In the genomic region with DNA sequence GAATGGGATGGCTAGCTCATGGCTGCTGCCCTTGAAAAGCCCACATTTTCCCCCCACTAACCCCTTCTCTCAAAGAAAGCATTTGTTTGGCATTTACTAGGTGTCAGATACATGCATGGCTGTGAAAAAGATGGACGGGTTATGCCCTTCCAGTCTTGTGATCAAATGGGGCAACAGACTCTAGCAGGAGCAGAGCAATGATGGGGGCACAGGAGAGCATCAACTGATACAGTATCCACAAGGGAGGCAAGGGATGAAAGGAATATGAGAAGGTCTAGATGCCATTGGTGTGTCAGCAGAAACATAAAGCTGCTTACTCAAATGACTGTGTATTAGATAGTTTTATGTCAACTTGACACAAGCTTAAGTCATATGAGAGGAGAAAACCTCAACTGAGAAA, we compare ENCODE assay signal across 24 mouse cellular contexts.
"Had no signal": no experiment of that assay in that cellular context is flagged by ENCODE, and none has a peak within 500 bp of the region (broad histone marks: within the 10 kb centered on the region; RNA-seq: fewer than 3 reads in every experiment).

No protein-coding gene starts in this region.

- H3K9ac ChIP-seq: heart, embryonic 13.5 days; heart, embryonic 15.5 days; hindbrain, embryonic 12.5 days; hindbrain, embryonic 14.5 days; limb, embryonic 13.5 days; limb, embryonic 15.5 days; liver, embryonic 12.5 days; liver, embryonic 14.5 days had no signal

- H3K36me3 ChIP-seq: heart, embryonic 13.5 days; heart, embryonic 15.5 days; hindbrain, embryonic 12.5 days; limb, embryonic 13.5 days; limb, embryonic 15.5 days; liver, embryonic 12.5 days had no signal

- H3K4me2 ChIP-seq: heart, embryonic 11.5 days; heart, embryonic 13.5 days; heart, embryonic 15.5 days; hindbrain, embryonic 12.5 days; hindbrain, embryonic 14.5 days; limb, embryonic 13.5 days; limb, embryonic 15.5 days; liver, embryonic 12.5 days had no signal

- ATAC-seq: hindbrain, postnatal 0 days; intestine, embryonic 16.5 days; liver, embryonic 12.5 days had no signal

- H3K27me3 ChIP-seq: heart, embryonic 15.5 days; hindbrain, embryonic 12.5 days; limb, embryonic 13.5 days; limb, embryonic 15.5 days; liver, embryonic 12.5 days had no signal

- H3K4me3 ChIP-seq: heart, adult 2 months; heart, embryonic 13.5 days; heart, embryonic 15.5 days; hindbrain, embryonic 12.5 days; limb, embryonic 13.5 days; limb, embryonic 15.5 days; liver, embryonic 12.5 days had no signal

- H3K27ac ChIP-seq: heart, adult 2 months; heart, embryonic 13.5 days; heart, embryonic 15.5 days; hindbrain, embryonic 12.5 days; hindbrain, embryonic 14.5 days; hindbrain, postnatal 0 days; limb, embryonic 13.5 days; limb, embryonic 15.5 days; liver, embryonic 12.5 days; liver, embryonic 14.5 days had no signal

- H3K9me3 ChIP-seq: heart, embryonic 13.5 days; heart, embryonic 15.5 days; hindbrain, embryonic 12.5 days; limb, embryonic 13.5 days; limb, embryonic 15.5 days; liver, embryonic 12.5 days had no signal

- H3K4me1 ChIP-seq: limb, embryonic 15.5 days had no signal

- DNase-seq: gastrocnemius, postnatal 14 days; gastrocnemius, postnatal 36 days; heart, adult 11 months; heart, adult 2 months; heart, postnatal 14 days; heart, postnatal 36 days; kidney, adult 11 months; kidney, postnatal 10 days; kidney, postnatal 25 days; layer of hippocampus, adult 9-11 months; layer of hippocampus, postnatal 36 days; left cerebral cortex, postnatal 4 days; lung, adult 18-20 months had no signal
